Mouse (Mus musculus): ENCODE data around the gene Gna12.

DNA sequence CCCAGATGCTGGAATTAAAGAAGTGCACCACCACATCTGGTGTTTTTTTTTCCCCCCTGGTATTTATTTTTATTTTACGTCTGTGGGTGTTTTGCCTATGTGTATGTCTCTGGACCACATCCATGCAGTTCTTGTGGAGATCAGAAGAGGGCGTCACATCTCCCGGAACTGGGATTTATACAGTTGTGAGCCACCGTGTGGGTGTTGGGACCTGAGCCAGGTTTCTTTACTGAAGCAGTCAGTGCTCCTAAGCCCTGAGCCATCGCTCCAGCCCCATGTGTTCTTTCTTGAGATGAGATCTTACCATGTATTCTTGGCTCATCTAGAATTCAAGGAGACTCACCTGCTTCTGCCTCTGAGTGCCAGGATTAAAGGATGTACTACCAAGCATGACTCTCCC, 119.2 kb downstream of the Gna12 start:
- no peak for TF ChIP-seq POLR2A (IDR thresholded peaks at IDR 0.05; ENCODE audit: borderline replicate concordance, extremely low read depth, low read depth, low read length)
- no peak for TF ChIP-seq CTCF (IDR thresholded peaks at IDR 0.05; ENCODE audit: insufficient read depth, low read length)
